Mouse (Mus musculus): ENCODE measurements around the gene Foxc1. TPM values are rescaled to one million over a fixed set of nuclear protein-coding genes. Genes with fewer than 3 reads are reported as not detected.

Foxc1 gene
- polyA plus RNA-seq (2015; fragmentation: Nextera tagmentation; extraction: Ambion mirVana), result 0.06 and 0.07 TPM in 2 replicates

DNA sequence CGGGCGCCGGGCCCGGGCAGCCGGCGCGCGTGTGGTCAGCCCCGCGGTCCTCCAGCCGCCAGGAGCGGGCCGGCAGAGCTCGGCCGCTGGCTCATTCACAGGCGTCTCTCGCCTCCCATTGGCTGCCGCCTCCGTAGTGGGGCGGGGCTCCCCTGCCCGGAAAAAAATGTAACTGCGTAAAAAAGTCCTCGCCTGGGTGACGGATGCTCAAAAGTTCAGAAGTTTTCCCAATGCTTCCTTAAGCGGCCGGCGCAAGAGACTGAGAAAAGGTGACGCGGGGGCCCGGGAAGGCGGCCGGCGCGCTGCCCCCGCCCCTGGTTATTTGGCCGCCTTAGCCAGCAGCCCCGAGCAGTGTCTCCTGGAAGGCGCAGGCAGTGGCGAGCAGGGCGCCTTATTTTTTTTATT is at the start of gene Foxc1:
TSS of gene Foxc1 (plus strand) at position 206 of the 405 bp plus-strand sequence.
- H3K9me3 ChIP-seq (ENCODE audit: control insufficient read depth, low read length), result no peaks in the 10 kb centered on the region
- H3K4me2 ChIP-seq (ENCODE audit: low read depth, low read length), result peak within 1 kb of the TSS; percentile 99
- H3K9ac ChIP-seq (ENCODE audit: low read depth, low read length), result peak within 1 kb of the TSS; percentile 65
- H3K4me3 ChIP-seq (ENCODE audit: low read length), result peak within 1 kb of the TSS; percentile 61
- peak; percentile 88 for ATAC-seq
- peaks cover 40% of the 10 kb centered on the region for H3K4me1 ChIP-seq (ENCODE audit: control insufficient read depth, insufficient read depth, low read length)
- H3K27ac ChIP-seq (ENCODE audit: low read length), result no peak within 1 kb of the TSS
- WGBS, result under 1% methylated on average over 40 of the region's 40 CpGs
- H3K36me3 ChIP-seq (ENCODE audit: control insufficient read depth, insufficient read depth, low read length), result no peaks in the 10 kb centered on the region
- H3K27me3 ChIP-seq (replicated peaks; ENCODE audit: control insufficient read depth, insufficient read depth, low read length), result peaks cover 77% of the 10 kb centered on the region

DNA sequence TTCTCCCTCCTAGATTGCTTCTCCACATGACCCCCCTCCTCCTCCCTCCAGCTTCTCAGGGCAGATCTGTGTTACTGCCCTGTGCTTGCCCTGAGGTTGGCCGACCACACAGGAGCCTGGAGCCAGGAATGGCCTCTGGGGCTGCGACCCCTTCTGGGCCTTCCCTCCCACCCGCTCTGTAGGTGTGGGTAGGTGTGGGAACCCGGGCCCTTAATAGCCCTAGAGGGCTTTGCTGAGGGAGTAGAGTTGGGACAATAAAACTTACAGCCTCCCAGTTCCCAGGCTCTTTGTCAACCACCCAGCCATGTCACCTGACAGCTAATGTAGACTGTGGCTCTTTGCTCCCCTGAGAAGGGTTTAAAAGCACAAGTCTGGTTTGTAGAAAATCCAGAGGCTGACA is 46.0 kb upstream of the Foxc1 start:
- peak; percentile 28; the same call in 1 of the 2 replicates for ATAC-seq
- Histone ChIP-seq H3K4me3 (ENCODE audit: low read length) (no peak overlapping the region), H3K9me3 (ENCODE audit: control insufficient read depth, low read length) (no peaks in the 10 kb centered on the region), H3K27ac (ENCODE audit: low read length) (no peak overlapping the region), H3K9ac (ENCODE audit: low read depth, low read length) (no peak overlapping the region), H3K36me3 (ENCODE audit: control insufficient read depth, insufficient read depth, low read length) (no peaks in the 10 kb centered on the region), H3K4me2 (ENCODE audit: low read depth, low read length) (no peak overlapping the region), H3K27me3 (replicated peaks; ENCODE audit: control insufficient read depth, insufficient read depth, low read length) (no peaks in the 10 kb centered on the region), H3K4me1 (ENCODE audit: control insufficient read depth, insufficient read depth, low read length) (no peaks in the 10 kb centered on the region)
- WGBS, result 22% methylated on average over 4 of the region's 4 CpGs

DNA sequence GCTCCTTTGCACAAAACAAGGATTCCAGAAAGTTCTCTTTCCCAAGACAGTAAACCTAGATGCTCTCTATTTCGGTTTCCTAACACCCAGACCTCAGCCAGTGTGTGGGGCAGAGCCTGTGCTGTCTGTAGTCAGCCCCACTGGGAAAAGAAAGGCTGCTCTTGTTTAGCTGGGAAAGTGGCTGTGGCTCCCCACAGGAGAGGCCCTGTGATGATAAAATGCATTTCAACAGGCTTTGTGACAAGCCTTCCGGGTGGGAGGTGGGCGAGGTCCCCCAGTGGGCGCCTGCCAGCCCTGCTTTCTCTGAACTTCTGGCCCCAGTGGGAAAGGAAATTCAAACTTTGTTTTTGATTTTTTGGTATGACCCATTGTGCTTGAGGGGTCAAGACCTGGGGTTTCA is 45.4 kb upstream of the Foxc1 start:
- Histone ChIP-seq H3K4me1 (ENCODE audit: control insufficient read depth, insufficient read depth, low read length) (no peaks in the 10 kb centered on the region), H3K9ac (ENCODE audit: low read depth, low read length) (no peak overlapping the region), H3K4me3 (ENCODE audit: low read length) (no peak overlapping the region), H3K27ac (ENCODE audit: low read length) (no peak overlapping the region), H3K36me3 (ENCODE audit: control insufficient read depth, insufficient read depth, low read length) (no peaks in the 10 kb centered on the region), H3K9me3 (ENCODE audit: control insufficient read depth, low read length) (no peaks in the 10 kb centered on the region), H3K4me2 (ENCODE audit: low read depth, low read length) (no peak overlapping the region), H3K27me3 (replicated peaks; ENCODE audit: control insufficient read depth, insufficient read depth, low read length) (no peaks in the 10 kb centered on the region)
- ATAC-seq, result no peak
- 70% methylated on average over 4 of the region's 4 CpGs for WGBS

DNA sequence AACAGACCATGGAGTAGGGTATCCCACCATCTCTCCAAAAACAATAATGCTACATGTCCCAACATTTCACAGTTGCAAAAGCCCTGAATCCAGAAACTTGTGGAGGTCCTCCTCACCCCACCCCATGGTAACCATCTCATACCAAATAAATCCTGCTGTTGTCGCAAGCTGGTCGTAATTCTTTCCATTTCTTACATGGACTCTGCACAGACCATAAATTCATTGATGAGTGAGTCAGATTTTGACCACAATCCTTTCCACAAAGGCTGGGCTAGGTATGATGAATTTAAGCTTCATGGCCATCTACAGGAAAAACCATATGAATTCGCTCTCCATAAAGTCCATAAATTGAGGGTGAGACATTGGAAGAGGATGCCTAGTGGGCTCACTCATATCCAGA is 42.0 kb upstream of the Foxc1 start:
- WGBS, result 88% methylated on average over 3 of the region's 3 CpGs
- no peaks in the 10 kb centered on the region for H3K27me3 ChIP-seq (replicated peaks; ENCODE audit: control insufficient read depth, insufficient read depth, low read length)
- no peak overlapping the region for H3K4me3 ChIP-seq (ENCODE audit: low read length)
- H3K9me3 ChIP-seq (ENCODE audit: control insufficient read depth, low read length), result no peaks in the 10 kb centered on the region
- no peaks in the 10 kb centered on the region for H3K36me3 ChIP-seq (ENCODE audit: control insufficient read depth, insufficient read depth, low read length)
- no peaks in the 10 kb centered on the region for H3K4me1 ChIP-seq (ENCODE audit: control insufficient read depth, insufficient read depth, low read length)
- ATAC-seq, result no peak
- H3K4me2 ChIP-seq (ENCODE audit: low read depth, low read length), result no peak overlapping the region
- H3K9ac ChIP-seq (ENCODE audit: low read depth, low read length), result no peak overlapping the region
- no peak overlapping the region for H3K27ac ChIP-seq (ENCODE audit: low read length)

DNA sequence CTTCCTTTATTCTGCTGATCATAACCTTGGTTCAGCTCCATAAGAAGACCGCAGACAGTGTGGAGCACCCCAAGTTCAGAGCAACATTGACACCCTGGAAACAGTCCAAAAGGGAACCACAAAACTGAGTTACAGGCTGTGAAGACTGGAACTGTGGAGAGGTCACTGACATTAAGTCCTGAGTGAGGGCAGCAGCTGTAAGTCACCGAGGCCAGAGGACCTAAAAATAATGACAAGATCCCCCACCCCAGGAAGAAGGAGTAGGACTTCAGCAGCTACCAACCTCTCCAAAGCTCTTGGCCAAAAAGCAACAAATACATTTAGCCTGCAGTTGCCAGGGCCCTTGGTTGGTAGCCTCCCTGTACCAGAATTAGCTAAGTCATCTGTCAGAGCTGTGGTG is 40.9 kb upstream of the Foxc1 start:
- no peaks in the 10 kb centered on the region for H3K9me3 ChIP-seq (ENCODE audit: control insufficient read depth, low read length)

DNA sequence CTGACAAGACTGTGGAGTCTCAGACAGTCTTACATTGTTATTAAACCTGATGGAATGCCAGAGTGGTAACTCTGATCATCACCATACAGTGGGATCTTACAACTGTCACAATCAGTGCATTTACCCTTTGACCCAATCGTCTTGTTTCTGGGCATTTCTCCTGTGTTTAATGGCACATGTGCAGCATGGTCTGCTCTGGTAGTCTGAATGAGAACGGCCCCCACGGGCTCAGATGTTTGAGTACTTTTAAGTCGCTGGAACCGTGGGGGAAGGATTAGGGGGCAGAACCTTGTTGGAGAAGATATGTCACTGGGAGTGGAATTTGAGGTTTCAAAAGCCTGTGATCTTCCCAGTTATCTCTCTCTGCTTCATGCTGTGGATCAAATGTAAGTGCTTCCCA is 33.6 kb upstream of the Foxc1 start:
- Histone ChIP-seq H3K4me1 (ENCODE audit: control insufficient read depth, insufficient read depth, low read length) (no peaks in the 10 kb centered on the region), H3K4me3 (ENCODE audit: low read length) (no peak overlapping the region), H3K9ac (ENCODE audit: low read depth, low read length) (no peak overlapping the region), H3K4me2 (ENCODE audit: low read depth, low read length) (no peak overlapping the region), H3K27me3 (replicated peaks; ENCODE audit: control insufficient read depth, insufficient read depth, low read length) (no peaks in the 10 kb centered on the region), H3K27ac (ENCODE audit: low read length) (no peak overlapping the region), H3K36me3 (ENCODE audit: control insufficient read depth, insufficient read depth, low read length) (no peaks in the 10 kb centered on the region), H3K9me3 (ENCODE audit: control insufficient read depth, low read length) (no peaks in the 10 kb centered on the region)
- WGBS, result 81% methylated on average over 5 of the region's 5 CpGs
- ATAC-seq, result no peak

More for the DNA sequence above, 40.9 kb upstream of the Foxc1 start:
- Histone ChIP-seq H3K4me1 (ENCODE audit: control insufficient read depth, insufficient read depth, low read length) (no peaks in the 10 kb centered on the region), H3K9ac (ENCODE audit: low read depth, low read length) (no peak overlapping the region), H3K27me3 (replicated peaks; ENCODE audit: control insufficient read depth, insufficient read depth, low read length) (no peaks in the 10 kb centered on the region), H3K27ac (ENCODE audit: low read length) (no peak overlapping the region), H3K4me2 (ENCODE audit: low read depth, low read length) (no peak overlapping the region), H3K4me3 (ENCODE audit: low read length) (no peak overlapping the region), H3K36me3 (ENCODE audit: control insufficient read depth, insufficient read depth, low read length) (no peaks in the 10 kb centered on the region)
- 91% methylated on average over 2 of the region's 2 CpGs for WGBS
- ATAC-seq, result no peak

DNA sequence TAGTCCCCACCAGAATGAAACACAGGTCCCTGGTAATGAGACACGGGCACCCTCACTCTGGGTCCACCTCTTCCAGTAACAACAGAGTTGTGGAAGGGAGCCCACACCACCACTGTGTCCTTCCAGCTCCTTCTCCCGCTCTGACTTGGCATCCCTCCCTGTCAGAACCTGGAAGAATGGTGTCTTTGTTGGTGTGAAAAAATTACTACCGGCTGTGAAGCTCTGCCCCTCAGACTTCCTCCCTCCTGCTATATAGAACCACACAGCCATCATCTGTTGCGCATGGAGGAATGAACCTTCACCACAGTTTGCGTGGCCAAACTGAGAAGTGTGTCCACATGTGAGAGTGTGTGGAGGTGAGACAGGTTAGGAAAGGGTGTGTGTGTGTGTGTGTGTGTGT is 30.7 kb upstream of the Foxc1 start:
- no peak overlapping the region for H3K4me3 ChIP-seq (ENCODE audit: low read length)

DNA sequence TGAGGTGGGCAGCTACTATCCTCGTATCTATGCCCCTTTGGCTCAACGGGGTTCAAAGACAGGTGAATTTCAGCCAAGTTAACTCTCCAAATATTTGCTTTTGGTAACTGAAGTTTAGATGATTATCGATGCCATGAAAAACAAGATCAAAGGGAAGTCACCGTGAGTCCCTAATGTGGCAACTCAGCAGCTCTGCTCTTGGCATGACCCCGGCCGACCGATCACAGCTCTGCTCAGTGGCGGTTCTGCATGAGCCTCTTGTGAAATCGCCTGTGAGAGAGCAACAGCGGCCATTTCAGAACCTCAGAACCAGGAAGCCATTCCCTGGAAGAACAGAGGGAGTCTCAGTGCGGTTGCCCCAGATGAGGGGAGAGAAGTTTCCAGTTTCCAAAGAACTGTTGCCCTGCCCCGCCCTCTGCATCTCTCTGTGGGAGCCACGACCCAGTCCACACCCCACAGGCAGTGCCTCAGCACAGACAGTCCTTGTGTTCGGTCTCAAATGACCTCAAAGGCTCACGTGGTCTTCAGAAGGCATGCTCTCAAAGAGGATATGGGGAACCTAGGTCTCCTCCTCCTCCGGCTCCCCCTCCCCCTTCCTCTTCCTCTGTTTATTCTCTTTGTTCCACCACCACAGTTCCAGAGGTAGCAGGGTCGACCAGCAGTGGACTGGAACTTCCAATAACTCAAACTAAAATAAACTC is 27.0 kb upstream of the Foxc1 start:
- 50% methylated on average over 17 of the region's 17 CpGs for WGBS
- Histone ChIP-seq H3K4me3 (ENCODE audit: low read length) (no peak overlapping the region), H3K9ac (ENCODE audit: low read depth, low read length) (no peak overlapping the region), H3K36me3 (ENCODE audit: control insufficient read depth, insufficient read depth, low read length) (no peaks in the 10 kb centered on the region), H3K4me2 (ENCODE audit: low read depth, low read length) (no peak overlapping the region), H3K27me3 (replicated peaks; ENCODE audit: control insufficient read depth, insufficient read depth, low read length) (no peaks in the 10 kb centered on the region), H3K27ac (ENCODE audit: low read length) (no peak overlapping the region), H3K4me1 (ENCODE audit: control insufficient read depth, insufficient read depth, low read length) (0 out of 2 replicates have a peak, but pooled peaks cover 3% of the 10 kb centered on the region), H3K9me3 (ENCODE audit: control insufficient read depth, low read length) (no peaks in the 10 kb centered on the region)
- no peak for ATAC-seq

More for the DNA sequence above, 30.7 kb upstream of the Foxc1 start:
- Histone ChIP-seq H3K4me1 (ENCODE audit: control insufficient read depth, insufficient read depth, low read length) (0 out of 2 replicates have a peak, but pooled peaks cover 3% of the 10 kb centered on the region), H3K27ac (ENCODE audit: low read length) (no peak overlapping the region), H3K4me2 (ENCODE audit: low read depth, low read length) (no peak overlapping the region), H3K27me3 (replicated peaks; ENCODE audit: control insufficient read depth, insufficient read depth, low read length) (no peaks in the 10 kb centered on the region), H3K36me3 (ENCODE audit: control insufficient read depth, insufficient read depth, low read length) (no peaks in the 10 kb centered on the region), H3K9me3 (ENCODE audit: control insufficient read depth, low read length) (no peaks in the 10 kb centered on the region), H3K9ac (ENCODE audit: low read depth, low read length) (no peak overlapping the region)
- 78% methylated on average over 5 of the region's 5 CpGs for WGBS
- ATAC-seq, result no peak

DNA sequence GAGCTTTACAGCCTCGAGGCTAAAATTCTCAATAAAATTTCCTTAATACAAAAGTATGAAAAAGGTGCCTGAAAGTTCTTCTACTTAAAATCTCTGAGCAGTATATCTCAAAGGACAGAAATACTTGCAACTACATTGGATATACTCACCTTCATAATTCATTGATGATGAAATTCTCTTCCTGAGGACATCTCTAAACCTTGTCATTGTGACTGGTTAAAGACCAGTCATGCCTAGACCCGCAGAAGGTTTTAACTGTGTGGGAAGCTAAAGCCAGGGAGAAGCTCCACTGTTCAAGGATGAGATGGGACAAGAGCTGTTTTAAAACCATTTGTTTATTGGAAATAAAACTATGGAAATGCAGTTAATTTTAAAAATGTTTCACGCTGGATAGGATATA is 26.1 kb upstream of the Foxc1 start:
- Histone ChIP-seq H3K4me3 (ENCODE audit: low read length) (no peak overlapping the region), H3K36me3 (ENCODE audit: control insufficient read depth, insufficient read depth, low read length) (no peaks in the 10 kb centered on the region), H3K9me3 (ENCODE audit: control insufficient read depth, low read length) (no peaks in the 10 kb centered on the region), H3K27me3 (replicated peaks; ENCODE audit: control insufficient read depth, insufficient read depth, low read length) (no peaks in the 10 kb centered on the region), H3K4me2 (ENCODE audit: low read depth, low read length) (no peak overlapping the region), H3K9ac (ENCODE audit: low read depth, low read length) (no peak overlapping the region), H3K27ac (ENCODE audit: low read length) (no peak overlapping the region), H3K4me1 (ENCODE audit: control insufficient read depth, insufficient read depth, low read length) (0 out of 2 replicates have a peak, but pooled peaks cover 3% of the 10 kb centered on the region)
- 87% methylated on average over 3 of the region's 3 CpGs for WGBS
- ATAC-seq, result no peak

DNA sequence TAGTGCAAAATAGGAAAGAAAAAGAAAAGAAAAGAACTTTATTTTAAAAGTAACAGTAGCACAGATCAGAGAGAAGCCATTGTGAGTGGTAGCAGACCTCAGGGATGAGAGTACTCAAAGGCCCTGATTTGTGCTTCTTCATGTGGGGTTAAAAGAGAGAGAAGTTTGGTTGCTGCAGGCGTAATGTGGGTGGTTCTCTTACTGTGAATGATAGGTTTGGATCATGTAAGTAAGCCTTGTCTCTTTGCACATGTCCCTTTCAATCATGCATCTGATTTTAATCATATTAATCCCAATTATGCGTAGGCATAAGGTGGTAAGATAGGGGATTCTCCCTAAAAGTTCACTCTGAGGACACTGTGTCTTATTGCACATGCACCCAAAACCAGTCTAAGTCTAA is 24.4 kb upstream of the Foxc1 start:
- H3K27ac ChIP-seq (ENCODE audit: low read length), result no peak overlapping the region

More for the DNA sequence above, 24.4 kb upstream of the Foxc1 start:
- no peaks in the 10 kb centered on the region for H3K27me3 ChIP-seq (replicated peaks; ENCODE audit: control insufficient read depth, insufficient read depth, low read length)
- H3K4me2 ChIP-seq (ENCODE audit: low read depth, low read length), result no peak overlapping the region
- 91% methylated on average over 2 of the region's 2 CpGs for WGBS
- H3K4me3 ChIP-seq (ENCODE audit: low read length), result no peak overlapping the region
- ATAC-seq, result no peak
- H3K9me3 ChIP-seq (ENCODE audit: control insufficient read depth, low read length), result no peaks in the 10 kb centered on the region
- 0 out of 2 replicates have a peak, but pooled peaks cover 3% of the 10 kb centered on the region for H3K4me1 ChIP-seq (ENCODE audit: control insufficient read depth, insufficient read depth, low read length)
- no peak overlapping the region for H3K9ac ChIP-seq (ENCODE audit: low read depth, low read length)
- no peaks in the 10 kb centered on the region for H3K36me3 ChIP-seq (ENCODE audit: control insufficient read depth, insufficient read depth, low read length)
